Mouse (Mus musculus): Measurements from ENCODE around the gene Olfr787.

Gene Olfr787

DNA sequence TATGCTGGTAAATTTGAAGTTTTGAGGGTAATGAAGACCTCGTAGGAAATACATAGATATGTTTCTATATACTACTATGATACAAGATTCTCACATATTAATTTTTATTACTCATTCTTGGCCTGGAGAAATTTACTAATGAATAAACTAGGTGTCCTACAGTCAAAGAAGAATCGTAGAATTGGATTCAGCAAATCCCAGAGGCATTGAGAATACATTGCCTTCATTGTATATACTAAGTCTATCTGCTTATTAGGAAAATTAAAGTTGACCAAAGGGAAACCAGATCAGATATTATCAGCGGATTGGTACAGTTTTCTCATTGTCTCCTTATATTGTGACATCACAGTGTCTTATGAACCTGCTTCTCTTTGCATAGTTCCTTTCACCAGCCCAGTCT lies at the start of gene Olfr787:
TSS of gene Olfr787 (plus strand) at position 301 of the 400 bp plus-strand sequence.
- DNase-seq: no peak

GRCm38 (mm10) chr10:129427006-129427405 lies 34.7 kb upstream of the Olfr787 start, which contains the start of gene Olfr786:
Gene Olfr786 (plus strand): TSS chr10:129427306.
- no peak for DNase-seq

DNA sequence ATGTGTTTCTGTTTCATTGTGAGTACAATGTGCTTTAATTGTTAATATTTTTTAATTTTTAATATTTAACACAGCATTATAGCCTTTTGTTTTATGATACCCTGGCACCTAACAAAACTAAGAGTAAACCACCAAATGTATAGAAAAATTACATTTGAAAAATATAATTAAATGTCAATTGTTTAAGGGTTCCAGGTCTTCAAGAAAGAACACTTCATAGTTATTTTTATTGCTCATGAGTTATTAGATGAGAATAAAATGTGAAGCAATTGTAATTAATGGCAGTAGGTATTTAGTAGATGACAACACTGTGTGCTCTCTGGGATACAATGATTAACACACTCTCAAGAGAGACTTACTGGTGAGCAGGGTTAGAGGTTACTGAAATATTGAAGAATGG lies 9.0 kb downstream of the Olfr787 start, which contains the start of gene Olfr788:
TSS of gene Olfr788 (plus strand) at position 301 of the 400 bp plus-strand sequence.
- no peak for DNase-seq

DNA sequence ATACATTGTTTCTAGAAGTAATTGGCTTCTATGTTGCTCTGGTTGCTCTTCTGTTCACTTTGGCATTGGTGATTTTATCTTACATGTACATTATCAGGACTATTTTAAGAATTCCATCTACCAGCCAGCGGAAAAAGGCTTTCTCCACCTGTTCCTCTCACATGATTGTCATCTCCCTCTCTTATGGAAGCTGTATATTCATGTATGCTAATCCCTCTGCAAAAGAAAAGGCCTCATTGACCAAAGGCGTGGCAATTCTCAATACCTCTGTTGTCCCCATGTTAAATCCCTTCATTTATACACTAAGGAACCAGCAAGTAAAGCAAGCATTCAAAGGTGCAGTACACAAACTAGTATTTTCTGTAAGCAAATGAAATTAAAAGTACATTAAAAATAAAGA lies 11.6 kb downstream of the Olfr787 start:
- no peak for DNase-seq

GRCm38 (mm10) chr10:129473723-129474122 lies 12.1 kb downstream of the Olfr787 start:
- no peak for DNase-seq

GRCm38 (mm10) chr10:129484452-129484851 lies 22.8 kb downstream of the Olfr787 start, which contains the start of gene Olfr789:
Gene Olfr789 (plus strand): TSS chr10:129484752.
- no peak for DNase-seq

GRCm38 (mm10) chr10:129490101-129490500 lies 28.4 kb downstream of the Olfr787 start:
- DNase-seq: peak; percentile 4

- no peak for DNase-seq
Measured at GRCm38 (mm10) chr10:129498192-129498591, 36.5 kb downstream of the Olfr787 start, which contains the start of gene Olfr790. Gene Olfr790 (plus strand): TSS chr10:129498492.
